Mouse (Mus musculus) stomach, postnatal 0 days (tissue): Measurements from ENCODE around the gene Tmem121.

ENCODE experiments used
- CTCF ChIP-seq: IDR thresholded peaks from 2 replicates; pipeline ENCODE4 v1.5.1; 2016; ENCODE audit warnings: antibody characterized with exemption, low read depth, mild to moderate bottlenecking, moderate library complexity
- EP300 ChIP-seq: optimal IDR thresholded peaks from 2 replicates; pipeline ENCODE3; 2016; ENCODE audit warnings: antibody characterized with exemption

GRCm38 (mm10) chr12:113145591-113145990, 40.1 kb upstream of the Tmem121 start:
- TF ChIP-seq CTCF (no peak), EP300 (no peak)
